Mouse (Mus musculus) spleen, adult 2 months (tissue): Measurements from ENCODE around the gene Vstm5.

Experiments used
- CTCF ChIP-seq: fragments of 200-500 bp; IDR thresholded peaks from 2 replicates; pipeline ENCODE4 v1.5.1; 2011; ENCODE audit warnings: mild to moderate bottlenecking, inconsistent platforms; ENCODE audit not compliant: insufficient read depth, insufficient read length, insufficient replicate concordance; ENCODE audit errors: extremely low read depth
- POLR2A ChIP-seq: fragments of 200-500 bp; IDR thresholded peaks from 2 replicates; pipeline ENCODE4 v1.6.1; 2011; ENCODE audit warnings: low read depth, low read length, inconsistent platforms

DNA sequence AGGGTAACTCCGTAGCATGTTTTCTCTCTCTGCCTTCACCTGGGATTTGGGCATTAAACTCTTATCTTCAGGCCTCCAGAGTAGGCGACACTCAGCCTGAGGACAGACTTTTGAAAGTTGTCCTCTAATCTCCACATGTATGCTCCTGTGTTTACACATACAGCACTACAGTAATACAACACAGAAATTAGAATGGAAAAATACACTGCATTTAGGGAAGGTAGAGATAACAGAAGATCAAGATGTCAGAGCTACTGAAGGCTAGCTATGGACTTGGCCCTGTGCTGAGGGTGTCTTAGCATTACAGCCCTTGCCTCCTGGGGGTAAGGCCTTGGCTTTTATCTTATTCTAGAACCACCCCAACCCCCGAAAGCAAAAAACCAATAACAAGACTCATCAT is 49.6 kb downstream of the Vstm5 start:
- TF ChIP-seq CTCF (no peak), POLR2A (no peak)
